Mouse (Mus musculus) cerebellum, adult 2 months (tissue): ENCODE results near the gene Chchd6.

ENCODE experiments used
- CTCF ChIP-seq: fragments of 200-500 bp; IDR thresholded peaks from 2 replicates; pipeline ENCODE4 v1.5.1; 2011; ENCODE audit warnings: low read depth, mild to moderate bottlenecking, control low read depth, low read length, moderate library complexity, borderline replicate concordance; ENCODE audit not compliant: insufficient read depth
- POLR2A ChIP-seq: fragments of 200-500 bp; IDR thresholded peaks from 2 replicates; pipeline ENCODE4 v1.6.1; 2011; ENCODE audit warnings: low read length, control low read depth, borderline replicate concordance; ENCODE audit not compliant: insufficient read depth

DNA sequence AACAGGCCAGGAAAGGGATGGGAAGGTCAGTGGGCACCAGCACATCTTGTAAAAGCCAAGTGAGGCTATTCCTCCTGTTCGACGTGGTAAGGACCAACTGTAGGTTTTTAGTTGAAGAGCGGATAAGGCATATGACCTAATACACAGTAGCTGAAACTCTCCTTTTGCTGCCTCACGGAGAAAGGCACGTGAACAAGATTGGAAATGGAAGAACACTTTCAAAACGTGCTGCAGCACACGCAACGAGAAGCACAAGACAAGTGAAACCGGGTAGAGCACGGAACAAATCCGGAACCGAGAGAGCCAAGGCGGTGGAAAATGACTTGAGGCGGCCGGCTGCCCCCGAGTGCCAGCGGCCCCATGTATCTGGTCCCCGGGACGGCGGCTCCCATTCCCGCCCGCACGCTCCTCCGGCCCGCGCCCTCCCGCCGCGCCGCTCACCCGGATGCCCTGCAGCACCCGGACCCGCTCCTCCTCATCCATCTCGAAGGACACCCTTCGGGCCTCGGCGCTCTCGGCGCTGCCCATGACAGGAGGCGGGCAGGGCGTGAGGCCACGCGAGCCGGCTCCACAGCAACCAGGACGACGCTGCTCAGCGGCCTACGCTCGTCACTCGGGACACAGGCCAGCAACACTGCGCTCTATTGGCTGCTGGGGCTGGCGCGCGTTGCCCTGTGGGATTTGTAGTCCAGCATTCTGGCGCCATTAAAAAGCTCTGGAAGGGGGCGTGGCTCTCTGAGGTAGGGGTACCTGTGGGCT, at the start of gene Chchd6:
- TF ChIP-seq CTCF (no peak), POLR2A (peak; percentile 77)
